Mouse (Mus musculus) retina, postnatal 7 days (tissue): ENCODE measurements around the gene Gmpr2.
A peak's percentile ranks its signal among the peaks of the same experiment; 100 is the strongest.

Experiments
- DNase-seq: peaks from one replicate; pipeline ENCODE4 v3.0.0-alpha.2; 2012; ENCODE audit warnings: low read depth, low spot score

The Gmpr2 gene

GRCm38 (mm10) chr14:55681160-55682117, 9.7 kb downstream of the Gmpr2 start, which contains the start of gene Tinf2:
Tinf2 (minus strand) TSS chr14:55681820.
- peak; percentile 92 for DNase-seq

- no peak for DNase-seq
Observed at GRCm38 (mm10) chr14:55682118-55682493, 10.4 kb downstream of the Gmpr2 start.

- DNase-seq: no peak
Observed at GRCm38 (mm10) chr14:55689433-55689832, 17.7 kb downstream of the Gmpr2 start.

GRCm38 (mm10) chr14:55697226-55697625, 25.5 kb downstream of the Gmpr2 start:
- no peak for DNase-seq

GRCm38 (mm10) chr14:55701131-55701530, 29.4 kb downstream of the Gmpr2 start:
- DNase-seq: no peak

GRCm38 (mm10) chr14:55702761-55703160, 31.0 kb downstream of the Gmpr2 start:
- DNase-seq: no peak

GRCm38 (mm10) chr14:55706051-55706600, 34.4 kb downstream of the Gmpr2 start:
- no peak for DNase-seq

- no peak for DNase-seq
Observed at GRCm38 (mm10) chr14:55707397-55707796, 35.7 kb downstream of the Gmpr2 start.

- DNase-seq: no peak
Observed at GRCm38 (mm10) chr14:55709509-55709908, 37.8 kb downstream of the Gmpr2 start.

- DNase-seq: no peak
Observed at GRCm38 (mm10) chr14:55711786-55712185, 40.0 kb downstream of the Gmpr2 start.

GRCm38 (mm10) chr14:55713007-55713728, 41.4 kb downstream of the Gmpr2 start:
- DNase-seq: no peak

- DNase-seq: no peak
Observed at GRCm38 (mm10) chr14:55713729-55714122, 42.0 kb downstream of the Gmpr2 start, which contains the start of gene Tgm1. Tgm1 (minus strand) TSS chr14:55713926.

GRCm38 (mm10) chr14:55714893-55715292, 43.2 kb downstream of the Gmpr2 start:
- no peak for DNase-seq

GRCm38 (mm10) chr14:55716271-55716670, 44.5 kb downstream of the Gmpr2 start:
- DNase-seq: no peak

- DNase-seq: no peak
Observed at GRCm38 (mm10) chr14:55716884-55717283, 45.1 kb downstream of the Gmpr2 start.

- DNase-seq: no peak
Observed at GRCm38 (mm10) chr14:55719737-55720136, 48.0 kb downstream of the Gmpr2 start.

- no peak for DNase-seq
Observed at GRCm38 (mm10) chr14:55720666-55721065, 48.9 kb downstream of the Gmpr2 start.

- no peak for DNase-seq
Observed at GRCm38 (mm10) chr14:55721076-55721475, 49.3 kb downstream of the Gmpr2 start.

GRCm38 (mm10) chr14:55721700-55722437, 50.1 kb downstream of the Gmpr2 start, which contains the start of gene Rabggta:
Rabggta (minus strand) TSS chr14:55722263.
- peak; percentile 86 for DNase-seq

GRCm38 (mm10) chr14:55722438-55722945, 50.8 kb downstream of the Gmpr2 start:
- DNase-seq: no peak

GRCm38 (mm10) chr14:55723433-55723832, 51.7 kb downstream of the Gmpr2 start:
- no peak for DNase-seq
